9 mouse cellular contexts compared by ENCODE assay signal in the genomic region with DNA sequence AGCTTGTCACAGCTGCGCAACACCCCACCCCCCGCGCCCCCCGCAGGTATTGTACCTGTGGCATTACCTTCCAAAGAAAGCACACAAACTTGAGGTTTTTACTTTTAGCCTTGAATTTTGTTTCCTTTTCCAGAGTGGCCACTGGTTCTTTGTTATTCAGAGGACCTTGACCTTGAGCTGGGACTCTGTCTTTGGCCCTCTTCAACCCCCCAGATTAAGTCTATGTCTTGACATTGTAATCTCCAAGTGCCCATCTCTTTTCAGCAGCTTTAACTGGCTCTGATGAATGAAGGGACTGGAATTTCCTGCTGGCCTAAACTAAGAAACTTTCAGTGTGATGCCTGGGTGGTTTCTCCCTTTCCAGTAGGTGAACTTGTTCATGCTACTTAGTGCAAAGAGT. TPM values are rescaled to one million over a fixed set of nuclear protein-coding genes. Genes with fewer than 3 reads are reported as not detected.
DNase-seq lines count a peak whose midpoint lies in the region; ATAC-seq and TF ChIP-seq lines count a peak whose summit lies in the region.
"Had no signal": no experiment of that assay in that cellular context is flagged by ENCODE, and none has a peak within 500 bp of the region (broad histone marks: within the 10 kb centered on the region; RNA-seq: fewer than 3 reads in every experiment).

No protein-coding gene starts in this region.

- H3K4me1 ChIP-seq in heart, embryonic 13.5 days: peaks cover 20% of the 10 kb centered on the region
- H3K4me1 ChIP-seq in brown adipose tissue, adult 24 weeks (ENCODE audit: control insufficient read depth, insufficient read depth, insufficient read length, low read length): no peaks in the 10 kb centered on the region
- H3K4me1 ChIP-seq in hindbrain, embryonic 16.5 days (ENCODE audit: control insufficient read depth, insufficient read depth, low read depth, low read length): peaks cover 4% of the 10 kb centered on the region
- no peaks in the 10 kb centered on the region; the same call in 1 of the 2 replicates for H3K4me1 ChIP-seq in midbrain, embryonic 14.5 days (ENCODE audit: control insufficient read depth, insufficient read depth, low read length)

- ATAC-seq in heart, embryonic 13.5 days (ENCODE audit: extremely low read depth, insufficient number of reproducible peaks, low FRiP score, low TSS enrichment): no peak
- ATAC-seq in hindbrain, embryonic 16.5 days: no peak
- ATAC-seq in midbrain, embryonic 14.5 days (ENCODE audit: low FRiP score, low TSS enrichment): no peak

- H3K4me3 ChIP-seq in heart, embryonic 13.5 days: peak overlapping the region; percentile 89
- H3K4me3 ChIP-seq in brown adipose tissue, adult 24 weeks (ENCODE audit: insufficient read depth, low read depth, low read length): peak overlapping the region; percentile 73
- peak overlapping the region; percentile 64 for H3K4me3 ChIP-seq in hindbrain, embryonic 16.5 days (ENCODE audit: low read length)
- peak overlapping the region; percentile 74; the same call in 1 of the 2 replicates for H3K4me3 ChIP-seq in midbrain, embryonic 14.5 days (replicated peaks; ENCODE audit: low read depth, low read length)
- H3K4me3 ChIP-seq in gastrocnemius, adult 2 months: no peak overlapping the region; the same call in 1 of the 2 replicates

- no peak for DNase-seq in heart, adult 8-10 months (ENCODE audit: low spot score)
- DNase-seq in midbrain, embryonic 14.5 days: no peak
- no peak for DNase-seq in gastrocnemius, adult 2 months
- DNase-seq in cerebellum, adult 9-10 months: no peak
- DNase-seq in cerebellum, adult 11-12 months: no peak

- no peak for TF ChIP-seq CTCF in gastrocnemius, adult 2 months (IDR thresholded peaks at IDR 0.05)

- intact Hi-C loops in gastrocnemius, adult 2 months (cut with DNase I): loop anchor here (10.0 kb wide), 1 partner anchor 85 kb away; a partner anchor contains a TSS

- no peaks in the 10 kb centered on the region for H3K27me3 ChIP-seq in heart, embryonic 13.5 days (replicated peaks)
- no peaks in the 10 kb centered on the region; the same call in 1 of the 2 replicates for H3K27me3 ChIP-seq in hindbrain, embryonic 16.5 days (replicated peaks; ENCODE audit: control insufficient read depth, insufficient read depth, low read length)
- H3K27me3 ChIP-seq in midbrain, embryonic 14.5 days (ENCODE audit: control insufficient read depth, insufficient read depth, low read length): peaks cover 12% of the 10 kb centered on the region; the same call in 1 of the 2 replicates

- no peak overlapping the region for H3K27ac ChIP-seq in heart, embryonic 13.5 days (replicated peaks)
- H3K27ac ChIP-seq in brown adipose tissue, adult 24 weeks (replicated peaks; ENCODE audit: low read depth, low read length): no peak overlapping the region
- peak overlapping the region; percentile 78; the same call in 1 of the 2 replicates for H3K27ac ChIP-seq in hindbrain, embryonic 16.5 days (ENCODE audit: low read depth, low read length)
- H3K27ac ChIP-seq in midbrain, embryonic 14.5 days (replicated peaks; ENCODE audit: low read depth, low read length): no peak overlapping the region
- H3K27ac ChIP-seq in gastrocnemius, adult 2 months: no peak overlapping the region
- H3K27ac ChIP-seq: macrophage had no signal

- 21% methylated on average over 4 of the region's 4 CpGs for WGBS in heart, embryonic 13.5 days
- WGBS in hindbrain, embryonic 16.5 days: 25% methylated on average over 4 of the region's 4 CpGs
- WGBS in midbrain, embryonic 14.5 days: 17% methylated on average over 4 of the region's 4 CpGs

- no peaks in the 10 kb centered on the region for H3K9me3 ChIP-seq in heart, embryonic 13.5 days
- H3K9me3 ChIP-seq in hindbrain, embryonic 16.5 days (ENCODE audit: control insufficient read depth, low read length): no peaks in the 10 kb centered on the region
- H3K9me3 ChIP-seq in midbrain, embryonic 14.5 days (ENCODE audit: control insufficient read depth, low read length): no peaks in the 10 kb centered on the region

- no peaks in the 10 kb centered on the region for H3K36me3 ChIP-seq in heart, embryonic 13.5 days
- H3K36me3 ChIP-seq in hindbrain, embryonic 16.5 days (ENCODE audit: control insufficient read depth, insufficient read depth, low read length): no peaks in the 10 kb centered on the region
- no peaks in the 10 kb centered on the region for H3K36me3 ChIP-seq in midbrain, embryonic 14.5 days (ENCODE audit: control insufficient read depth, insufficient read depth, low read length)

- H3K9ac ChIP-seq in heart, embryonic 13.5 days: peak overlapping the region; percentile 94
- H3K9ac ChIP-seq in hindbrain, embryonic 16.5 days (ENCODE audit: low read depth, low read length): peak overlapping the region; percentile 81
- no peak overlapping the region for H3K9ac ChIP-seq in midbrain, embryonic 14.5 days (replicated peaks; ENCODE audit: low read length)

- peak overlapping the region; percentile 94 for H3K4me2 ChIP-seq in heart, embryonic 13.5 days
- peak overlapping the region; percentile 96 for H3K4me2 ChIP-seq in hindbrain, embryonic 16.5 days (ENCODE audit: low read length)
- H3K4me2 ChIP-seq in midbrain, embryonic 14.5 days (ENCODE audit: low read length): peak overlapping the region; percentile 98

RNA-seq across cellular contexts. Expression of a gene that starts 0.9 kb away (rescaled TPM):
- 10.1 and 11.1 TPM in 2 replicates for polyA plus RNA-seq in heart, embryonic 13.5 days (2015; fragmentation: Nextera tagmentation; extraction: Ambion mirVana)
- total RNA-seq in heart, adult 8-10 months (2022): 10 to 100 TPM; 16.9 to 26.5 (median 20.6) TPM
- 0.50 and 1.6 TPM in 2 replicates for polyA plus RNA-seq in brown adipose tissue, adult 24 weeks (2012; ENCODE audit: insufficient read depth, insufficient read length, missing spikeins)
- 12.8 and 14.4 TPM in 2 replicates for polyA plus RNA-seq in hindbrain, embryonic 16.5 days (2015; fragmentation: Nextera tagmentation; extraction: Ambion mirVana)
- polyA plus RNA-seq in midbrain, embryonic 14.5 days (2014; fragmentation: Nextera tagmentation; extraction: Ambion mirVana): 13.9 and 16.9 TPM in 2 replicates
- total RNA-seq in gastrocnemius, adult 2 months (2021): 1 to 10 TPM; 4.6 to 7.0 TPM
- polyA plus RNA-seq: macrophage had no signal
